Mouse (Mus musculus) kidney, embryonic 14.5 days (tissue): ENCODE results near the gene Slc35a5. TPM values are rescaled to one million over a fixed set of nuclear protein-coding genes. Genes with fewer than 3 reads are reported as not detected.

Experiments
- ATAC-seq: fragments of 200-750 bp; cut with Nextera tagmentation; 2 replicates; pipeline ENCODE4 v1.8.0; 2017; ENCODE audit warnings: moderate number of reproducible peaks, mild to moderate bottlenecking, moderate TSS enrichment, moderate library complexity; ENCODE audit not compliant: low FRiP score, low TSS enrichment
- H3K27ac ChIP-seq: fragments of 300-500 bp; sonication (generic); 2 replicates; pipeline ENCODE4 v1.5.1; 2014; ENCODE audit warnings: low read depth, mild to moderate bottlenecking, low read length, moderate library complexity, mixed read lengths
- H3K27me3 ChIP-seq: fragments of 300-500 bp; sonication (generic); 2 replicates; pipeline ENCODE4 v1.6.1; 2014; ENCODE audit warnings: mild to moderate bottlenecking, low read length; ENCODE audit not compliant: control insufficient read depth, insufficient read depth
- H3K36me3 ChIP-seq: fragments of 300-500 bp; sonication (generic); 2 replicates; pipeline ENCODE4 v1.6.1; 2014; ENCODE audit warnings: low read length, mixed read lengths; ENCODE audit not compliant: control insufficient read depth, insufficient read depth
- H3K4me1 ChIP-seq: fragments of 300-500 bp; sonication (generic); 2 replicates; pipeline ENCODE4 v1.6.1; 2014; ENCODE audit warnings: low read length, mixed read lengths; ENCODE audit not compliant: control insufficient read depth, insufficient read depth
- H3K4me2 ChIP-seq: fragments of 300-500 bp; sonication (generic); replicated peaks from 2 replicates; pipeline ENCODE4 v1.6.1; 2014; ENCODE audit warnings: low read depth, mild to moderate bottlenecking, low read length
- H3K4me3 ChIP-seq: fragments of 300-500 bp; sonication (generic); 2 replicates; pipeline ENCODE4 v1.5.1; 2014; ENCODE audit warnings: mild to moderate bottlenecking, low read length
- H3K9ac ChIP-seq: fragments of 300-500 bp; sonication (generic); 2 replicates; pipeline ENCODE4 v1.6.1; 2014; ENCODE audit warnings: low read depth, mild to moderate bottlenecking, low read length, moderate library complexity
- H3K9me3 ChIP-seq: fragments of 300-500 bp; sonication (generic); 2 replicates; pipeline ENCODE4 v1.6.1; 2016; ENCODE audit warnings: low read length; ENCODE audit not compliant: control insufficient read depth
- WGBS: fragments of 180-500 bp; shearing (Covaris S2); extraction: QIAGEN DNeasy Blood & Tissue Kit; methylation state at CpG from one replicate; pipeline ENCODE4 v1.1.7; 2014; 5-methylcytosine and 5-hydroxymethylcytosine counted together
- polyA plus RNA-seq: library from polyadenylated mRNA; unstranded; fragments of >200 nt; fragmentation: Nextera tagmentation; extraction: Ambion mirVana; gene quantifications from 2 replicates; pipeline ENCODE4 v1.2.1, GENCODE M21; 2014

The Slc35a5 gene
- polyA plus RNA-seq, 1 experiment from 2014 or later, result 19.6 TPM

DNA sequence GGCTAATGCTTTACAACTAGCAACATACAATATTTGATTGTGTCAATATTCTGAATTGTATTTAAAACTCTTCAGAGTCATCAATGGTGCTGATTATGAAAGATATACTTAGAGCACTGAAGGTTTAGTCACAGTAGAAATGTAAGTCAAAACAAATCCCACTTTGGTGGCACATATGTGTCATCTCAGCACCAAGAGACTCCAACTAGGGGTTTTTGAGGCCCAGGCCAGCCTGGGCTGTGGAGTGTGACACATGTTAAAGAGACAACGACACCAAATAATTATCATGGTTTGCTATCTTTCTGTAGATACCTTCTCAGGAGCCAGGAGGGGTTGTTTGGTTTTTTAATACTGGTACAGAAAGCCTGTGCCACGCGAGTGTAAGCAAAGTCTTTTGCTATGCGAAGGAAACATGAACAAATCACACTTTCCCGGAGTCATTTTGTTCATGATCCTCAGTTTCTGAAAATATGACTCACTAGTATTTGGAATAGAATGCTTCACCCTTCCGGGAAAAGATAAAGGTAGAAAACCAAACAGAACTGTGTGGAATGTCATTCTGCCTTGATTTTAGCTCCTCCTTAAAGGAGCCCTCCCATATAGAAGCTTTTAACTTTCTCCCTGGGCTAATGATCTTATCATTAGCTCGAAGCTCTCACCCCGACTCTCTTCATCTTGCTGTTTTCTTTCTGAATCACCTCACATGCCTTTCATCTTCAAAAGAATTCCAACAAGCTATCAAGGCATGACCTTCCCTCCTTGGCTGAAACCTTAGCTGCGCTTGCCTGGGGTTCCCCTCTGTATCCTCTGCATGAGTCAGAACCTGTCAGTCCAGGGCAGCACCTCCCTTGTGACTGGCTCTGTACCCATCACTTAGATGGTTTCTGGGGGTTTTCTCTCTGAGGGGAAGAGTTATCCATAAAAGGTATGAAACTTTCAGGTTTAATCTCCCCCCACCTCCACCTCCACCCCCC lies 34.0 kb downstream of the Slc35a5 start:
- Histone ChIP-seq H3K9ac (no peak overlapping the region), H3K27me3 (no peaks in the 10 kb centered on the region), H3K36me3 (peaks cover 8% of the 10 kb centered on the region; the same call in 1 of the 2 replicates), H3K4me1 (no peaks in the 10 kb centered on the region), H3K27ac (no peak overlapping the region), H3K4me2 (no peak overlapping the region), H3K4me3 (no peak overlapping the region), H3K9me3 (no peaks in the 10 kb centered on the region)
- WGBS, result 54% methylated on average over 9 of the region's 9 CpGs
- ATAC-seq, result peak; percentile 85; the same call in 1 of the 2 replicates

DNA sequence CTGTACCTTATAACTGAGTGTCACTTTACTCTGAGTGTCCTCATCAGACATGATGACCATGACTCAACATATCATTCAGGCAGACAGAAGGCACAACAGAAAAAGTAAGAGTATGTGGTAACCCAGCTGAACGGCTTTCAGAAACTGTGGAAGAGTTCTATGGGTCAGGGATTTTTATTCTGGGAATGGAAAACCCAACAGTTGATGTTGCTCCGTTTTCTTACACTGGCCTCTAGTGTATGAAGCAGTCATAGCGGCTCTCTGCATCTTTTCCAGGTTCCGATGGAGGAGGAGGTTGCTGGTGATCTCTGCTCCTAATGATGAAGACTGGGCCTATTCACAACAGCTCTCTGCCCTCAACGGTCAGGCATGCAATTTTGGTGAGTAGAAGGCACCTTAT lies 35.9 kb downstream of the Slc35a5 start:
- Histone ChIP-seq H3K9ac (no peak overlapping the region), H3K27ac (no peak overlapping the region), H3K27me3 (no peaks in the 10 kb centered on the region), H3K4me1 (no peaks in the 10 kb centered on the region), H3K36me3 (peaks cover 10% of the 10 kb centered on the region; the same call in 1 of the 2 replicates), H3K4me2 (no peak overlapping the region), H3K9me3 (no peaks in the 10 kb centered on the region), H3K4me3 (no peak overlapping the region)
- no peak for ATAC-seq
- WGBS, result 66% methylated on average over 5 of the region's 5 CpGs

DNA sequence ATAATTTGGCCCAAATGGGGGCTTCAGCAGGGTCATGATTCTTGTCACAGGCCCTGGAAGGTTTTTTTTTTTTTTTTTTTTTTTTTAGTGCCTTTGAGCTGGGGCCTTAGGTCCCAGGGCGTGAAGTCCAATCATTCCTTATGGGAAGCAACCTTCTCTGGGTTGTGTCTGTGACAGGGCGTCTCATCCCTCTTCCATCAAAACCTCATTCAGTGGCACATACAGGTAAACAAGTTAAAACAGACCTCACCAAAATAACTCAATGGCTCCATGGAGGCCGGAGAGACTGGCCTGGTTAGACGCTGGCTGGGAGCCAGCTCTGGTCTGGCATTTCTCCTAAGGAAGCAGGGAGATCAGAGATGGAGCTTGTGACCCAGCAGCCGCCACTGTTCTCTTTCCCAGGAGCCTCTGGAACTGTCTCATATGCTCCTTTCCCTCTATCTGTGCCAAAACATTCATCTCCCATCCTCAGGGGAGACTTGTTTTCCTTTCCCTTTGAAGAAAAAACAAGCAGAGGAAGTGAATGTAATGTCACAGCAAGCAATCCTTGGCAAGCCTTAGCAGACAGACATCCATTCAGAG lies 37.6 kb downstream of the Slc35a5 start:
- Histone ChIP-seq H3K27me3 (no peaks in the 10 kb centered on the region), H3K36me3 (peaks cover 9% of the 10 kb centered on the region; the same call in 1 of the 2 replicates), H3K9me3 (no peaks in the 10 kb centered on the region), H3K9ac (no peak overlapping the region), H3K4me3 (no peak overlapping the region), H3K4me1 (no peaks in the 10 kb centered on the region), H3K4me2 (no peak overlapping the region), H3K27ac (no peak overlapping the region; the same call in 1 of the 2 replicates)
- WGBS, result 66% methylated on average over 5 of the region's 5 CpGs
- ATAC-seq, result peak; percentile 64; the same call in 1 of the 2 replicates

DNA sequence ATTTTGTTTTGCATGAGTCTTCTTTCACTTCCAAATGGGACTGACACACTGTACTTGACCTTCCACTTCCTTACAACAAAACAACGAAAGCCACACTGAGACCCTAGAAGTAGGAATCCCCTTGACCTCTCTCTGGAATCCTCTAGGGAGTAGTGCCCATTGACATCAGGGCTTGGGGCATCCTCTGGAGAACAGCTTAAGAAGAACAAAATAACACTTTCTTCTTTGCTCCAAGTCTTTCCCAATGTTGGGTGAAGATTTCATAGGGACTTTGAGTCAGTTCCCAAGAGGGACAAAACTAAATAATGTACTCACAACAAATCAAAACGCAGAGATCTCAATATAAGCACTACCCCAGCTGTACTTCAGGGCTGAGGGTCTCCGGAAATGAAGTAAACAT lies 39.7 kb downstream of the Slc35a5 start:
- WGBS, result 77% methylated on average over 3 of the region's 3 CpGs
- no peaks in the 10 kb centered on the region for H3K4me1 ChIP-seq
- H3K27me3 ChIP-seq, result no peaks in the 10 kb centered on the region
- no peak overlapping the region for H3K4me3 ChIP-seq
- H3K9me3 ChIP-seq, result no peaks in the 10 kb centered on the region
- H3K9ac ChIP-seq, result no peak overlapping the region
- no peak for ATAC-seq
- H3K4me2 ChIP-seq, result no peak overlapping the region
- H3K36me3 ChIP-seq, result peaks cover 9% of the 10 kb centered on the region; the same call in 1 of the 2 replicates
- H3K27ac ChIP-seq, result no peak overlapping the region

DNA sequence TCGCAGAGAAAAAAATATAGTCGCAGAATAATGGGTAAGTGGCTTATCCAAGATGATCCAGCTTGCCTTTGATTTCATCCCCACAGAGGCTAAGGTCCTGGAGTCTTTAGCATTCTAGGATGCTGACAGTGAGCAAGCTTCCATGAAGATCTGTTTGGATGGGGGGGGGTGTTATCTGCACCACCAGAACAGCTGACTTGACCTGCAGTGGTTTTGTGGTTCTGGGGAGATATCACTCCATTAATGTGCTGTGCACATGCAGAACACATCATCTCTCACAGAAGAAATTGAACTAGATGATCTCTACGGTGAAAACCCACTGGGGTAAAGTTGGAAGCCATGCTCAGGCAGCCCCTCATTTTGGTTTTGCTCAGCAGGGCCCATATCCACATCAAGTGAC lies 41.3 kb downstream of the Slc35a5 start:
- H3K27ac ChIP-seq, result no peak overlapping the region
- H3K9me3 ChIP-seq, result no peaks in the 10 kb centered on the region
- no peak overlapping the region for H3K4me3 ChIP-seq
- H3K9ac ChIP-seq, result no peak overlapping the region
- no peak overlapping the region for H3K4me2 ChIP-seq
- no peaks in the 10 kb centered on the region for H3K27me3 ChIP-seq
- ATAC-seq, result no peak
- peaks cover 12% of the 10 kb centered on the region; the same call in 1 of the 2 replicates for H3K36me3 ChIP-seq
- no peaks in the 10 kb centered on the region for H3K4me1 ChIP-seq
- 92% methylated on average over 3 of the region's 3 CpGs for WGBS

DNA sequence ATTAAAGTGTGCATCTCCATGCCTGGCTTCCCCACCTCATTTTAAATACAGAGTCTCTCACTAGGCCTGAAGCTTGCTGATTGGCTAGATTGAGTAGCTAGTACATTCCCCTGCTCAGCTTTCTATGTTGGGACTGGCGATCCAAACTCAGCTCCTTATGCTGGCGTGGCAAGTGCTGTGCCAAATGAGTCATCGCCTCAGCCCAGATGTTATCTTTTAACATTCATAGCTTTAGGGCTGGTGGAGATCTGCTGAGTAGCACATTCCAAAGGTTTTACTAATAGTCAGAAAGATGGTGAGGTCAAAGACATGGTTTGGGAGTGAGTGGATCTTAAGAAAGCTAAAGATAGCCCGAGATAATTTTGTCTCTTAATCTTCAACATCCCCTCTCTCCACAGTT lies 48.0 kb downstream of the Slc35a5 start:
- no peaks in the 10 kb centered on the region for H3K9me3 ChIP-seq
- 64% methylated on average over 4 of the region's 4 CpGs for WGBS
- H3K27me3 ChIP-seq, result no peaks in the 10 kb centered on the region
- no peak overlapping the region for H3K9ac ChIP-seq
- H3K27ac ChIP-seq, result no peak overlapping the region
- H3K4me3 ChIP-seq, result no peak overlapping the region
- H3K36me3 ChIP-seq, result 0 out of 2 replicates have a peak, but pooled peaks cover 6% of the 10 kb centered on the region
- no peak overlapping the region for H3K4me2 ChIP-seq
- no peaks in the 10 kb centered on the region for H3K4me1 ChIP-seq
- 0 out of 2 replicates have a peak, but pooled peaks have one; percentile 35 for ATAC-seq

DNA sequence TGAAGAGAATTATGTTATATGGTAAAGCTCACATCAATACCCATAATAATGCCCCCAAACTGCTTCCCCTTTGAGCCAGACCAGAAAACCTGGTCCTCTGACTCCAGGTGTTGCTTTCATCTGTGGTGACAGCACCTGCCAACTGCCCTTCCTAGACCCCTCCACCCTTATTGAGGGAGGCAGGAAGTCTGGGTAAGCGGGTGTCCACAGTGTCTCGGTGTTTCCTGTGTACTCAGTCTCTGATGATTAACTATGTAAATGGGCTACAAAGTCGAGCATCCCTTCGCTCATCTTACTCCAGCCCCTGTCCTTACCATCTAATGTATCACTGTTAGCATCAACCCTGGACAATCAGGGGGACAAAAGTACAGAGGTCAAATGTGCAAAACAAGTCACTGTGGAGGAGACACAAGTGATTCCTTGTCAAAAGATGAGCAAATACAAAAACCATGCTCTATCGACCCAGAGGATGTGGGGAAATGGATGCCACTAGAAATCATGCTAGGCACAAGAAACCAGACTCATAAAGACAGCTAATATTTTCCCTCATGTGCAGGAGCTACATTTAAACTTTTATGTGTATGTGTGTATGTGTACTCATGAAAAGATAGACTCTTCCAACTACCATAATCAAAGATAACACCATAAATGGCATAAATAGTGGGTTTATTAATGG lies 50.2 kb downstream of the Slc35a5 start:
- no peak for ATAC-seq
- no peaks in the 10 kb centered on the region for H3K27me3 ChIP-seq
- H3K27ac ChIP-seq, result no peak overlapping the region
- H3K36me3 ChIP-seq, result 0 out of 2 replicates have a peak, but pooled peaks cover 5% of the 10 kb centered on the region
- H3K9ac ChIP-seq, result no peak overlapping the region
- H3K4me2 ChIP-seq, result no peak overlapping the region
- no peaks in the 10 kb centered on the region for H3K9me3 ChIP-seq
- H3K4me3 ChIP-seq, result no peak overlapping the region
- 69% methylated on average over 5 of the region's 5 CpGs for WGBS
- no peaks in the 10 kb centered on the region for H3K4me1 ChIP-seq

DNA sequence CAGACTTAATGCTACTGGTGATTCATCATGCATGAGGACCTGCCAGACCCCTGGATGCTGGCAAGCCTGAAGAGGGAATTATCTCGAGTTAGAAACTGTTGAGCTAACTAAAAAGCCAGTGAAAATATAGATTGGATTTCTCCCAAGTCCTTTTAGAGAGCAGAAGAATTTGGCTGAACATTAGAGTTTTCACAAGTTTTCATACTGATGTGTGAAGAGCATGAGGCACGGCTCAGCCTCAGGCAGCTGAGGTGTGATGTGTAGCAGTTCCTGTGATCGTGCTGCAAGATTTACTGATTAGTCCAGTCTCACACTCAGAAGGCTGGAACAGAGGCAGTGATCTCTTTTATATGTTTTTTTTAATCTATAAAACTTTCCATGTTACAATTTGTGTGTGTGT lies 53.5 kb downstream of the Slc35a5 start:
- H3K27ac ChIP-seq, result no peak overlapping the region
- 38% methylated on average over 3 of the region's 3 CpGs for WGBS
- no peak for ATAC-seq
- H3K27me3 ChIP-seq, result no peaks in the 10 kb centered on the region
- H3K9me3 ChIP-seq, result no peaks in the 10 kb centered on the region
- no peak overlapping the region for H3K9ac ChIP-seq
- H3K4me1 ChIP-seq, result peaks cover 7% of the 10 kb centered on the region; the same call in 1 of the 2 replicates
- H3K4me2 ChIP-seq, result no peak overlapping the region
- no peaks in the 10 kb centered on the region for H3K36me3 ChIP-seq
- no peak overlapping the region for H3K4me3 ChIP-seq
